Mouse (Mus musculus): ENCODE measurements at regions not wholly inside any gene's neighbourhood (a gene's known extent, or its start where the extent isn't known, plus 50 kb on each side); places are given as distances from the start of the nearest gene placed in this dataset.
A peak's percentile ranks its signal among the peaks of the same experiment; 100 is the strongest.

GRCm38 (mm10) chr4:100616161-100616915, 137.7 kb downstream of the Ube2u start:
- no peak for DNase-seq

DNA sequence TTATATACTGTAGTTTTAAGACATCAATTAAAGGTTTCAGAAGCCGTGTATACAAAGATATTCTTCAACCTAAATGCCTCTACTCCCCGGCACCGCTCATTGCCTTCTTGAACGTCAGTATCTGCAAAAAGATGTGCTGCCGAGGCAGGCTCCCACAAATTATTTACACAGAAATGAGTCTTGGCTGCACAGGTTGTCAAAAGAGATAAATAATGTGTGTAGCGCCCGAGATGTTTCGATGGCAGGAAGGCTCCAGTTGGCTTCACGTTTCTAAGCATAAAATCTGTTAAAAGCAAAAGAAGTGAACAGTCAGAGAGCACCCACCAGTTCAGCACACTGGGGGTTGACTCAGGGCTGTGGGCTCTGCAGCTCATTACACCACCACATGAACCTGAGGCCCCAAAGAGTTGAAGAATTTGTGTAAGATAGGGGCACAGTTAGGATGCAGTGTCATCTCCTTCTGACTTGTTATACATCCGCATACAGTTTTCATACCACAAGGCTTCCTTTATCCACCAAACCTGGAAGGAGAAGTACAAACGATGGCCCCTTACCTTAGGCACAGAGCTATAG, 138.4 kb downstream of the Ube2u start:
- no peak for DNase-seq

DNA sequence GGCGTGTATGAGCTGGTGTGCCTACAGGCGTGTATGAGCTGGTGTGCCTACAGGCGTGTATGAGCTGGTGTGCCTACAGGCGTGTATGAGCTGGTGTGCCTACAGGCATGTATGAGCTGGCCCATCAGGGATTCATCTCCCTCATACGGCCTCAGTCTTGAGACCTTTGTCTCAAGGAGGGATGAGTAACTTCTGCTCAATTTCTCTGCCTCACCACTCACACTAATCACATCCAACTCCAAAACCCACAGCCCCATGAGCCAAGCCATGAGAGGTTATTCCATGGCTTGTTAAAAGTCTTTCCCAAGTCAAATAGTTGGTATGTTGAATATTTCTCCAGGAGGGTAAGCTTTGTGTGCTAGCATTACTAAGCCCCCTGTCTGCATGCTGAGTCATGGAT, 146.0 kb downstream of the Ube2u start:
- DNase-seq = no peak

GRCm38 (mm10) chr4:100626551-100626950, 147.9 kb downstream of the Ube2u start:
- DNase-seq = no peak

DNA sequence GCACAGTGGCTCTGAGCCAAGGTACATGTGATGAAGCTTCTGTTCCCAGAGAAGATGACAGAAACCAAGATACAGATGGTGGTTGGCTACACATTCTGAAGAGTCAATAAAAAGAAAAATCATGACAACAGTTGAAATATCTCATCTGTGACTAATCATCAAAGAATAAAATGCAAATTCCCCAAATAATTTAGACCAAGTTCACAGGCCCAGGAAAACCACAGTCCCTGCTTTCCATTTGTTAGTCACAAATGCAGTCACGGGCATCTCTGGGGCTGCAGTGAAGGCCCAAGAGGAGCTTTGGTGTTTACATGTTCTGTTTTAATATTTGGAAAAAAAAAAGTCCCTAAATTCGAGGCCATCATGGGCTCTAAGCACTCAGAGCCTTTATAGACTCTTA, 142.1 kb upstream of the Cachd1 start:
- no peak for DNase-seq

DNA sequence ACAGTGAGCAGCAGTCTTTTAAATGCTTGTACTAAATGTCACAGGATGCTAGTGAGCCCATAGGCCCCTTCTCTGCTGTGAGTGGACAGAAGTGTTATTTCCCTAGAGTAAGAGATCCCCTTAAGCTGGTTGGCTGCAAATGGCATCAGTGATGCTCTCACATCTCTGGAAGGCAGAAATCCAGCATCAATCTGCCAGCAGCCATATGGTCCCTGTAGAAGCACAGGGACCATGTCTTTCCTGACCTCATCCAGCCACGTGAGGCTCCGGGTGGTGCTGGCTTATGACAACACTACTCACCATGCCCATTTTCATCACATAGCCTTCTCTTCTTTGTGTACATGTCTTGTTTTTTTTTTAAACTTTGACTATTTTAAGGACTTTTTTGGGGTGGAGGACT, 138.9 kb upstream of the Cachd1 start:
- DNase-seq = no peak

DNA sequence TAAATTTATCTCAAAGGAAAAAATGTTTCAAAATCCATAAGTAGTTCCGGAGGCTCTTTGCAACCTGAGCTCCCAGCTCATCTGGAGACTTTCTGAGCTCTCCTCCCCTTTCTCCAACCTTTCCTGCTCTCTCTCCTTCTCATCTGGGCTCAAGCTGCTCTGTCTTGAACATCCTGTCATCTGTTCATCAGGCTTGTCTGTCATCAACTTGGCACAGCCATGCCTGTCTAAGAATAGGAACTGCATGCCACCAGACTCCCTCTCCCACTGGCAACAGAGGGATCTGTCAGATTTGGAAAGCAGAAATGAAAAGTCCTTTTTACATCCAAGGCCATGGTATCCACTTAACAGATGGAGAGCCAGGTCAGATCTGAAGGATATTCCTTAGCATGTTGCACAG, 115.3 kb upstream of the Cachd1 start:
- no peak for DNase-seq

DNA sequence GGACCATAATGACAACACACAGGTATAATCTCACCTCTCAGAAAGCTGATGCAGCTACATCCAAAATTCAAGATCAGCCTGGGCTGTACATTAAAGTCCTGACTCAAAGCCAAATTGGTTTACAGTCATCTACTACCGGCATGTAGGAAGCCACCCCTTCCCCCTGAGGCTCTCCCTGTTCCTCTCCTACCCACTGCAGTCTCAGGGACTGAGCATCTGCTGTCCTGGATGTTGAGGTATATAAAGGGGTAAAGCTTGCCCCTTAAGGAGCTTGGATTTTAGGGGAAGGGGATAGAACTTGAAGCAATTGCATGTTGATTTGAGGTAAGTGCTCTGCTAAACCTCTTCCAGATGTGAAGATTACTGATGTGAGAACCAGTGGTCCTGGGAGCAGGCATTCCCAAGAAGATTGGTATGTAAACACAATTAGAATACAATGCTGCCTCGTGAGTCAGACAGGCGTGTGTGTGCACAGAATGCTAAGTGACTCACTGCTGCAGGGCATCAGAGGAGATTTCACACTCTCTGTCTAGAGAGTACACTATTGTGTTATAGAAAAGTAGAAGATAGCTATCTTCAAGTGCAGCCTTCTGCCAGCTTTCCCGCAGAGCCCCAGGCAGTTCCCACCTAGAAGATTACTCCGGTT, 111.7 kb upstream of the Cachd1 start:
- no peak for DNase-seq

DNA sequence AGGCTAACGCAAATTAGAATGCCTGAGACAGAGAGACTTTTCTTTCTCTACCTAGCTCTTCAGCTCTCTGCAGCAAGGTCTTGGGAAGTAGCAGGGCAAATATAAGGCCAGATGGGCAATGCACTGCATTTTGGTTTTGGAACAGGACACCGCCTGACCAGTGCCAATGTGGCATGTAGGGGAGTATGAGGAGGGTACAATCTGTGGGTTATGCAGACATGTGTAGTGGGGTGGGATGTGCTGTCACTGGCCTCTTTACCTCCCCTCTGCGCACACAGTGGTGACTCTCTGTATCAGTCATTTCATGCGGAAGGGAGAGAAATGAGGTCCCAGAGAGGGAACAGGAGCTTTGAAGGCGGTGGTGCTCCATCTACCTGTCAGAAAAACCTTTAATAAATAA, 105.9 kb upstream of the Cachd1 start:
- DNase-seq = no peak

- DNase-seq = no peak
These were observed 101.6 kb upstream of the Cachd1 start for GRCm38 (mm10) chr4:100674916-100675315.

DNA sequence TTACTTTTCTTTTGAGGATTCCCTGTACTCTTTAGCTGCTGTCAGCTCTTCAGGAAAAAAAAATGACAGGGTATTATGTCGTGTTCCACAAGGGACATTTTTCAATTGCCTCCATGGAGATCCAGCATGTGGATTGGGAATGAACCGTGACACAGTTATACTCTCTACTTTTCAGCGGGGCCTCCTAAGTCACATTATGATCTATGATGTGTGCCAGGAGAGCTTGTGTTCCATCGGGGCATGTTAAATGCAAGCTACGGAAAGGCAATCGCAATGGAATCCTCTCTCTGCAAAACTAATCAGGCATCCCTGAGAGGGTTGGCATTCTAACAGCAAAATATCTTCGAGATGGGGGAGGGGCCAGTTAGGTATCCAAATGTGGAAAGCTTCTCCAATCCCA, 92.7 kb upstream of the Cachd1 start:
- DNase-seq = no peak

DNA sequence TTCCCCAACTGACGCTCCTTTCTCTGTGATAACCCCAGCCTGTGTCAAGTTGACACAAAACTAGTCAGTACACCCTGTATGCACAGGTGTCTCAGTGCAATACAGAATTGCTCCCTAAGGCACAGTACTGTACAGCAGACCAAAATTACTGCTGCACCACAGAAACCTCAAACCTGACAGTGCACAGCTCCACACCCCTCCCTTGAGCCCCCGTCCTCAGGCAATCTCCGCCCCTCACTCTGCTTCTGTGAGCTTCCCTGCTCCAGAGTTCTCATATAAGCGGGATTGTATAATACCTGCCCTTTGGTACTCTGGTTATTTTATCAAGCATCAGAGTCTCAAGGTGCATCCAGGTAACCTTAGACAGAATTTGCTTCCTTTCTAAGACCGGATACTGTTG, 76.5 kb upstream of the Cachd1 start:
- no peak for DNase-seq

- DNase-seq = no peak
These were observed 76.1 kb upstream of the Cachd1 start for GRCm38 (mm10) chr4:100700418-100700817.

- no peak for DNase-seq
These were observed 70.5 kb upstream of the Cachd1 start for GRCm38 (mm10) chr4:100705960-100706359.

DNA sequence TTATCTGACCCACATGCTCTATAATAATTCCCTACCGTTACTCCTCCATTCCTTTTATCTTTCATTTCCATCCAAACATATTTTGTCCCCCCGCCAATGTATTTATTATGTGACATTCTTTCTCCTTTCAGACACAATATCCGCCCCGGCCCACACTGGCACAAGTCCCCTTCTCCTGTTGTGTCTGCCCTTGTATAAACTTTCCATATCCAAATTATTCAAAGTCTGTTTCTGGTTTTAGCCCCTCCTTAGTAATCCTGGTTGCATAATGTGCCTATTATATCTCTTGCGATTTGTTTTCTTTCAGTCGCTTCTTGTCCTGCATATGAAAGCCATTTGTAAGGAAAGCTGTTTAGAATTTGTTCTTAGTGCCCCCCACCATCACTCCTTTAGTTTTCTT, 69.3 kb upstream of the Cachd1 start:
- DNase-seq = no peak

- DNase-seq = no peak
These were observed 68.2 kb upstream of the Cachd1 start for GRCm38 (mm10) chr4:100708247-100708646.

GRCm38 (mm10) chr4:100714240-100714639, 62.2 kb upstream of the Cachd1 start:
- DNase-seq = no peak

- no peak for DNase-seq
These were observed 58.9 kb upstream of the Cachd1 start for GRCm38 (mm10) chr4:100717601-100718000.

DNA sequence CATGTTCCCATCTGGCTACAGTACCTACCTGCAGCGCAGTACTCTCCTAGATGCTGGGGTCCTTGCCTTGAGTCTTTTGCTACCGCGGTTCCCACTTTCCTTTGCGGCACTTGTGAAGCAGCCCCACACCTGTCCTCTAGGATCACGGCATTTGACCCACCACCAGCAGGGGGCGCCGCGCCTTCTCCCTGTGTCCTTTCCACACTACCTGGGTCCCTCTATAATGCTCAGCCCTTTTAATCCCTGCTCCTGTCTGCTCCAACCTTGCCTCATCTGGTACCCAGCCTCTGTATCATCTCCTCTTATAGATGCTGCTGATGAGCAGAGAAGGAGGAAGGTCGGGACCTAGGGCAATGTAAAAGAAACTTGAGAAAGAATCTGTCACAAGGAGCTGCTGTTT, 53.9 kb upstream of the Cachd1 start:
- DNase-seq = peak; percentile 79

DNA sequence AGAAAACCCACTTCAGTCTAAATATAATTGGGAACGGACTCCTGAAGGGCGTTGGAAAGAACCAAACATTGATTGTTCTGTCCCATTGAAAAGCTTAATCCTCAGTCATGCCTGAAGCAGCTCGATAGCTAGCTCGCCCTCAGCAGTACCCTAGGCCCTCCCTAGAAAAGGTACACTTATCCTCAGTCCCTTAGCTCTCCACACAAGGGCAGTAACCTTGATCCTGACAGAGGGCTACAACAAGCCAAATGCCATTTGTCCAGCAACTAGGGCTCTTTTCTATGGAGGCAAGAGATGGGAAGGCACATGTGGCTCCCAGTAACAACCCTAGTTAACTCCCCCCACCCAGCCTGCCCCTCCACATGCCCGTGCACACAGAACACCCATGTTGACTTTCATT, 53.4 kb upstream of the Cachd1 start:
- DNase-seq = no peak

GRCm38 (mm10) chr4:100725811-100726210, 50.7 kb upstream of the Cachd1 start:
- no peak for DNase-seq

DNA sequence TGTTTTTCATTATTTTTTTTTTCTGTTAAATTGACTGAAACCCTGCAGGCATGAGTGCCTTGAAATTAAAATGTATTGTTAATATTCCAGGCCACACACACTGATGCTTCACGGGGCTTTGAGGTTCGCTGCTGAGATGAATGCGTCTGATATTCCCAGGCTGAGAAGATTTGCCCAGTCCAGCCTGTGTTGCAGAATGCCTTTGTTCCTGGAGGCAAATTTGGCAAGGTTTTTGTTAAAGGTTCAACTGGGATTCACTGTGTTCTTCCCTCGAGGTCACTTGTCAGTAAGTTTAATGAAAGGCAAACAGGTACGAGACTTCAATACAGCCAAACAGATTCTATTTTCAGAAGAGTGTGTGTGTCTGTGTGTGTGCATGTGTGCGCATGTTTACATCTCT, 50.0 kb upstream of the Cachd1 start:
- no peak for DNase-seq

Data from kidney, postnatal 10 days (tissue).